15 mouse cellular contexts compared by ENCODE assay signal in genomic region chr3:114990828-114991227, GRCm38 (mm10).
DNase-seq lines count a peak whose midpoint lies in the region; TF ChIP-seq lines count a peak whose summit lies in the region.
"Had no signal": no experiment of that assay in that cellular context is flagged by ENCODE, and none has a peak within 500 bp of the region (broad histone marks: within the 10 kb centered on the region; RNA-seq: fewer than 3 reads in every experiment).

No protein-coding gene starts in this region.

- intact Hi-C loops in gastrocnemius, postnatal 14 days (cut with DNase I; ENCODE audit: low total_unique reads) = no loop called here

- no peaks in the 10 kb centered on the region for H3K4me1 ChIP-seq in ES-E14 (ENCODE audit: control insufficient read depth in 2 of 2, insufficient read depth in 2 of 2, low read length in 2 of 2, poor library complexity in 1 of 2)
- H3K4me1 ChIP-seq: embryonic facial prominence, embryonic 10.5 days; embryonic facial prominence, embryonic 12.5 days; forebrain, embryonic 13.5 days; forebrain, embryonic 15.5 days had no signal

- H3K9me3 ChIP-seq in ES-E14 (ENCODE audit: control insufficient read depth, insufficient read depth, low read depth, low read length) = no peaks in the 10 kb centered on the region
- H3K9me3 ChIP-seq: embryonic facial prominence, embryonic 10.5 days; embryonic facial prominence, embryonic 12.5 days; forebrain, embryonic 13.5 days; forebrain, embryonic 15.5 days had no signal

- H3K36me3 ChIP-seq in ES-E14 (ENCODE audit: control insufficient read depth, insufficient read depth, low read length, poor library complexity, severe bottlenecking) = no peaks in the 10 kb centered on the region
- H3K36me3 ChIP-seq: embryonic facial prominence, embryonic 10.5 days; embryonic facial prominence, embryonic 12.5 days; forebrain, embryonic 15.5 days had no signal

- in situ Hi-C loops in ES-E14 (cut with MboI; ENCODE audit: low sequenced_read_pairs in 2 of 2, unreplicated experiment in 2 of 2) = no loop called here

- no peak overlapping the region for H3K4me3 ChIP-seq in ES-E14 (ENCODE audit: insufficient read depth in 1 of 2, low read depth in 1 of 2, low read length in 2 of 2, poor library complexity in 1 of 2, severe bottlenecking in 1 of 2)
- H3K4me3 ChIP-seq: embryonic facial prominence, embryonic 10.5 days; embryonic facial prominence, embryonic 12.5 days; forebrain, embryonic 13.5 days; forebrain, embryonic 15.5 days had no signal

- peak; percentile 28 for DNase-seq in cerebellum, adult 8-10 months
- DNase-seq in cerebellum, postnatal 36 days = no peak
- DNase-seq in cerebellum, adult 9-11 months = peak; percentile 46
- no peak for DNase-seq in cerebellum, postnatal 4 days (ENCODE audit: low spot score in 2 of 2)
- peak; percentile 6 for DNase-seq in ES-E14 (ENCODE audit: low read depth, low spot score)
- DNase-seq in gastrocnemius, postnatal 14 days = no peak
- DNase-seq in layer of hippocampus, postnatal 14 days (ENCODE audit: low spot score in 2 of 2) = no peak
- DNase-seq: adrenal gland, adult 2 months; adrenal gland, postnatal 10 days; adrenal gland, postnatal 25 days; forebrain, postnatal 0 days had no signal

- no peak overlapping the region for H3K9ac ChIP-seq in ES-E14 (ENCODE audit: insufficient read depth, low read depth, low read length, poor library complexity, severe bottlenecking)
- H3K9ac ChIP-seq: embryonic facial prominence, embryonic 12.5 days; forebrain, embryonic 13.5 days; forebrain, embryonic 15.5 days; forebrain, postnatal 0 days had no signal

- H3K27ac ChIP-seq in ES-E14 (ENCODE audit: insufficient read depth, low read depth, low read length, poor library complexity, severe bottlenecking) = no peak overlapping the region
- H3K27ac ChIP-seq: embryonic facial prominence, embryonic 10.5 days; embryonic facial prominence, embryonic 12.5 days; forebrain, embryonic 13.5 days; forebrain, embryonic 15.5 days had no signal

TF ChIP-seq in ES-E14, 5 proteins besides CTCF, POLR2A, EP300 and RAD21:
- no peak for TF ChIP-seq CHD2 (IDR thresholded peaks at IDR 0.05; ENCODE audit: low read depth, low read length)
- TF ChIP-seq MAFK (IDR thresholded peaks at IDR 0.05; ENCODE audit: insufficient read depth, low read depth, low read length) = no peak
- TF ChIP-seq ZC3H11A (IDR thresholded peaks at IDR 0.05; ENCODE audit: borderline replicate concordance, low read depth, low read length) = no peak
TF ChIP-seq in ES-E14: peak in this region for 0.

Comparison
In these comparisons a context has a peak if more than half of its experiments do, and no peak if none do; other contexts are left out.
1. DNase-seq: peak in cerebellum, adult 8-10 months (single experiment), cerebellum, adult 9-11 months (single experiment) and ES-E14 (single experiment); none in cerebellum, postnatal 36 days (0 of 2), cerebellum, postnatal 4 days (0 of 2), gastrocnemius, postnatal 14 days (single experiment) and layer of hippocampus, postnatal 14 days (0 of 2).